Mouse (Mus musculus) embryonic fibroblast, embryonic 13.5 days (primary cell): ENCODE measurements around the gene Elmo1. TPM values are rescaled to one million over a fixed set of nuclear protein-coding genes. Genes with fewer than 3 reads are reported as not detected.

Experiments used
- H3K27ac ChIP-seq: 2 replicates; pipeline ENCODE4 v1.5.1; 2012; ENCODE audit warnings: low read length, control low read depth, inconsistent platforms; ENCODE audit not compliant: insufficient read depth
- H3K4me1 ChIP-seq: 2 replicates; pipeline ENCODE4 v1.6.1; 2011; ENCODE audit warnings: low read length; ENCODE audit not compliant: control insufficient read depth, insufficient read depth
- H3K4me3 ChIP-seq: 2 replicates; pipeline ENCODE4 v1.5.1; 2011; ENCODE audit warnings: mild to moderate bottlenecking, control low read depth, low read length; ENCODE audit not compliant: insufficient read depth
- CTCF ChIP-seq: IDR thresholded peaks from 2 replicates; pipeline ENCODE4 v1.5.1; 2011; ENCODE audit warnings: mild to moderate bottlenecking, control low read depth, low read length, moderate library complexity, borderline replicate concordance; ENCODE audit not compliant: insufficient read depth
- POLR2A ChIP-seq: IDR thresholded peaks from 2 replicates; pipeline ENCODE4 v1.6.1; 2011; ENCODE audit warnings: low read depth, mild to moderate bottlenecking, control low read depth, low read length, moderate library complexity
- polyA plus RNA-seq: library from polyadenylated mRNA; stranded (reverse); fragments of >200 nt; gene quantifications from 2 replicates; pipeline ENCODE4 v1.2.4, GENCODE M21; 2011; ENCODE audit warnings: low read depth; ENCODE audit not compliant: missing spikeins, insufficient read length

Gene Elmo1
- polyA plus RNA-seq, 1 experiment: 4.8 TPM

GRCm38 (mm10) chr13:20107953-20108498 is 17.6 kb downstream of the Elmo1 start:
- peaks cover 5% of the 10 kb centered on the region for H3K4me1 ChIP-seq
- TF ChIP-seq CTCF (no peak), POLR2A (no peak)
- H3K4me3 ChIP-seq: no peak overlapping the region
- H3K27ac ChIP-seq: no peak overlapping the region

GRCm38 (mm10) chr13:20108956-20109355 is 18.6 kb downstream of the Elmo1 start:
- Histone ChIP-seq H3K4me1 (peaks cover 5% of the 10 kb centered on the region), H3K4me3 (no peak overlapping the region), H3K27ac (no peak overlapping the region)
- TF ChIP-seq POLR2A: no peak
- no peak for TF ChIP-seq CTCF

- no peak overlapping the region for H3K27ac ChIP-seq
- no peak overlapping the region for H3K4me3 ChIP-seq
- no peak for TF ChIP-seq POLR2A
- no peak for TF ChIP-seq CTCF
- peaks cover 5% of the 10 kb centered on the region for H3K4me1 ChIP-seq
Observed at GRCm38 (mm10) chr13:20109446-20109845, 19.1 kb downstream of the Elmo1 start.

- no peak for TF ChIP-seq CTCF
- TF ChIP-seq POLR2A: no peak
- Histone ChIP-seq H3K4me1 (peaks cover 10% of the 10 kb centered on the region; the same call in 1 of the 2 replicates), H3K27ac (no peak overlapping the region), H3K4me3 (no peak overlapping the region)
Observed at GRCm38 (mm10) chr13:20109987-20110680, 19.7 kb downstream of the Elmo1 start.

- H3K4me1 ChIP-seq: peaks cover 13% of the 10 kb centered on the region; the same call in 1 of the 2 replicates
- H3K27ac ChIP-seq: no peak overlapping the region
- TF ChIP-seq CTCF (no peak), POLR2A (no peak)
- no peak overlapping the region for H3K4me3 ChIP-seq
Observed at GRCm38 (mm10) chr13:20111256-20111800, 20.9 kb downstream of the Elmo1 start.

GRCm38 (mm10) chr13:20115131-20115907 is 24.9 kb downstream of the Elmo1 start:
- TF ChIP-seq POLR2A: no peak
- TF ChIP-seq CTCF: no peak
- H3K4me3 ChIP-seq: no peak overlapping the region
- peak overlapping the region; percentile 41; the same call in 1 of the 2 replicates for H3K27ac ChIP-seq
- H3K4me1 ChIP-seq: peaks cover 15% of the 10 kb centered on the region; the same call in 1 of the 2 replicates

GRCm38 (mm10) chr13:20116019-20116418 is 25.6 kb downstream of the Elmo1 start:
- H3K27ac ChIP-seq: no peak overlapping the region
- H3K4me3 ChIP-seq: no peak overlapping the region
- TF ChIP-seq POLR2A (no peak), CTCF (no peak)
- peaks cover 15% of the 10 kb centered on the region; the same call in 1 of the 2 replicates for H3K4me1 ChIP-seq

GRCm38 (mm10) chr13:20116868-20117510 is 26.6 kb downstream of the Elmo1 start:
- H3K4me1 ChIP-seq: peaks cover 10% of the 10 kb centered on the region; the same call in 1 of the 2 replicates
- no peak overlapping the region for H3K4me3 ChIP-seq
- TF ChIP-seq CTCF: no peak
- TF ChIP-seq POLR2A: no peak
- no peak overlapping the region for H3K27ac ChIP-seq

GRCm38 (mm10) chr13:20117691-20118090 is 27.3 kb downstream of the Elmo1 start:
- Histone ChIP-seq H3K4me1 (peaks cover 10% of the 10 kb centered on the region; the same call in 1 of the 2 replicates), H3K4me3 (no peak overlapping the region), H3K27ac (no peak overlapping the region)
- TF ChIP-seq CTCF: no peak
- no peak for TF ChIP-seq POLR2A
